Mouse (Mus musculus): ENCODE results near the gene Ramp3. TPM values are rescaled to one million over a fixed set of nuclear protein-coding genes. Genes with fewer than 3 reads are reported as not detected.

Ramp3 gene
- total and polyA plus RNA-seq, 2 experiments: 0.09 TPM

- Histone ChIP-seq H3K4me1 (ENCODE audit: control insufficient read depth, insufficient read depth, low read length) (no peaks in the 10 kb centered on the region), H3K27ac (replicated peaks; ENCODE audit: insufficient read depth, low read depth, low read length) (no peak overlapping the region), H3K4me3 (ENCODE audit: insufficient read depth, low read depth, low read length) (no peak overlapping the region), H3K9ac (ENCODE audit: low read depth, low read length) (no peak overlapping the region), H3K36me3 (ENCODE audit: control insufficient read depth, insufficient read depth, low read length) (no peaks in the 10 kb centered on the region), H3K27me3 (ENCODE audit: control insufficient read depth, insufficient read depth, low read length) (no peaks in the 10 kb centered on the region), H3K79me2 (ENCODE audit: control insufficient read depth, insufficient read depth, low read length) (no peaks in the 10 kb centered on the region)
- TF ChIP-seq POLR2A (IDR thresholded peaks at IDR 0.05; ENCODE audit: extremely low read depth, insufficient read depth, low read length) (no peak), CTCF (IDR thresholded peaks at IDR 0.05; ENCODE audit: low read depth, low read length) (no peak)
- 71% methylated on average over 3 of the region's 3 CpGs for WGBS
- DNase-seq (ENCODE audit: extremely low read depth, low read depth, low spot score): no peak
These were observed 30.6 kb downstream of the Ramp3 start for GRCm38 (mm10) chr11:6688888-6689287.

- no peaks in the 10 kb centered on the region for H3K79me2 ChIP-seq (ENCODE audit: control insufficient read depth, insufficient read depth, low read length)
- no peak for DNase-seq (ENCODE audit: extremely low read depth, low read depth, low spot score)
- H3K36me3 ChIP-seq (ENCODE audit: control insufficient read depth, insufficient read depth, low read length): no peaks in the 10 kb centered on the region
- WGBS: 68% methylated on average over 6 of the region's 6 CpGs
- TF ChIP-seq CTCF (IDR thresholded peaks at IDR 0.05; ENCODE audit: low read depth, low read length): no peak
- TF ChIP-seq POLR2A (IDR thresholded peaks at IDR 0.05; ENCODE audit: extremely low read depth, insufficient read depth, low read length): no peak
- no peak overlapping the region for H3K27ac ChIP-seq (replicated peaks; ENCODE audit: insufficient read depth, low read depth, low read length)
- H3K4me3 ChIP-seq (ENCODE audit: insufficient read depth, low read depth, low read length): no peak overlapping the region
- no peaks in the 10 kb centered on the region for H3K4me1 ChIP-seq (ENCODE audit: control insufficient read depth, insufficient read depth, low read length)
- no peaks in the 10 kb centered on the region; the same call in 1 of the 2 replicates for H3K27me3 ChIP-seq (ENCODE audit: control insufficient read depth, insufficient read depth, low read length)
- no peak overlapping the region for H3K9ac ChIP-seq (ENCODE audit: low read depth, low read length)
These were observed 34.0 kb downstream of the Ramp3 start for GRCm38 (mm10) chr11:6692341-6692740.

- Histone ChIP-seq H3K36me3 (ENCODE audit: control insufficient read depth, insufficient read depth, low read length) (no peaks in the 10 kb centered on the region), H3K79me2 (ENCODE audit: control insufficient read depth, insufficient read depth, low read length) (no peaks in the 10 kb centered on the region), H3K27ac (replicated peaks; ENCODE audit: insufficient read depth, low read depth, low read length) (no peak overlapping the region), H3K9ac (ENCODE audit: low read depth, low read length) (no peak overlapping the region), H3K4me1 (ENCODE audit: control insufficient read depth, insufficient read depth, low read length) (no peaks in the 10 kb centered on the region), H3K4me3 (ENCODE audit: insufficient read depth, low read depth, low read length) (no peak overlapping the region), H3K27me3 (ENCODE audit: control insufficient read depth, insufficient read depth, low read length) (no peaks in the 10 kb centered on the region; the same call in 1 of the 2 replicates)
- DNase-seq (ENCODE audit: extremely low read depth, low read depth, low spot score): no peak
- no peak for TF ChIP-seq POLR2A (IDR thresholded peaks at IDR 0.05; ENCODE audit: extremely low read depth, insufficient read depth, low read length)
- no peak for TF ChIP-seq CTCF (IDR thresholded peaks at IDR 0.05; ENCODE audit: low read depth, low read length)
- 93% methylated on average over 10 of the region's 10 CpGs for WGBS
These were observed 35.8 kb downstream of the Ramp3 start for GRCm38 (mm10) chr11:6694114-6694513.

GRCm38 (mm10) chr11:6695176-6695575 lies 36.9 kb downstream of the Ramp3 start:
- H3K36me3 ChIP-seq (ENCODE audit: control insufficient read depth, insufficient read depth, low read length): no peaks in the 10 kb centered on the region
- DNase-seq (ENCODE audit: extremely low read depth, low read depth, low spot score): no peak
- H3K4me3 ChIP-seq (ENCODE audit: insufficient read depth, low read depth, low read length): no peak overlapping the region
- H3K4me1 ChIP-seq (ENCODE audit: control insufficient read depth, insufficient read depth, low read length): no peaks in the 10 kb centered on the region
- H3K27ac ChIP-seq (replicated peaks; ENCODE audit: insufficient read depth, low read depth, low read length): no peak overlapping the region
- peaks cover 2% of the 10 kb centered on the region; the same call in 1 of the 2 replicates for H3K27me3 ChIP-seq (ENCODE audit: control insufficient read depth, insufficient read depth, low read length)
- TF ChIP-seq CTCF (IDR thresholded peaks at IDR 0.05; ENCODE audit: low read depth, low read length) (no peak), POLR2A (IDR thresholded peaks at IDR 0.05; ENCODE audit: extremely low read depth, insufficient read depth, low read length) (no peak)
- no peaks in the 10 kb centered on the region for H3K79me2 ChIP-seq (ENCODE audit: control insufficient read depth, insufficient read depth, low read length)
- WGBS: 53% methylated on average over 12 of the region's 12 CpGs
- no peak overlapping the region for H3K9ac ChIP-seq (ENCODE audit: low read depth, low read length)

GRCm38 (mm10) chr11:6696551-6696950 lies 38.2 kb downstream of the Ramp3 start:
- no peak for DNase-seq (ENCODE audit: extremely low read depth, low read depth, low spot score)
- no peaks in the 10 kb centered on the region for H3K4me1 ChIP-seq (ENCODE audit: control insufficient read depth, insufficient read depth, low read length)
- 51% methylated on average over 8 of the region's 8 CpGs for WGBS
- no peak overlapping the region for H3K4me3 ChIP-seq (ENCODE audit: insufficient read depth, low read depth, low read length)
- no peak overlapping the region for H3K27ac ChIP-seq (replicated peaks; ENCODE audit: insufficient read depth, low read depth, low read length)
- TF ChIP-seq CTCF (IDR thresholded peaks at IDR 0.05; ENCODE audit: low read depth, low read length) (no peak), POLR2A (IDR thresholded peaks at IDR 0.05; ENCODE audit: extremely low read depth, insufficient read depth, low read length) (no peak)
- H3K27me3 ChIP-seq (ENCODE audit: control insufficient read depth, insufficient read depth, low read length): peaks cover 2% of the 10 kb centered on the region; the same call in 1 of the 2 replicates
- no peaks in the 10 kb centered on the region for H3K79me2 ChIP-seq (ENCODE audit: control insufficient read depth, insufficient read depth, low read length)
- H3K36me3 ChIP-seq (ENCODE audit: control insufficient read depth, insufficient read depth, low read length): no peaks in the 10 kb centered on the region
- no peak overlapping the region for H3K9ac ChIP-seq (ENCODE audit: low read depth, low read length)

- no peak overlapping the region for H3K4me3 ChIP-seq (ENCODE audit: insufficient read depth, low read depth, low read length)
- DNase-seq (ENCODE audit: extremely low read depth, low read depth, low spot score): no peak
- H3K36me3 ChIP-seq (ENCODE audit: control insufficient read depth, insufficient read depth, low read length): no peaks in the 10 kb centered on the region
- TF ChIP-seq POLR2A (IDR thresholded peaks at IDR 0.05; ENCODE audit: extremely low read depth, insufficient read depth, low read length): no peak
- H3K79me2 ChIP-seq (ENCODE audit: control insufficient read depth, insufficient read depth, low read length): no peaks in the 10 kb centered on the region
- no peak overlapping the region for H3K27ac ChIP-seq (replicated peaks; ENCODE audit: insufficient read depth, low read depth, low read length)
- H3K27me3 ChIP-seq (ENCODE audit: control insufficient read depth, insufficient read depth, low read length): peaks cover 2% of the 10 kb centered on the region; the same call in 1 of the 2 replicates
- no peaks in the 10 kb centered on the region for H3K4me1 ChIP-seq (ENCODE audit: control insufficient read depth, insufficient read depth, low read length)
- H3K9ac ChIP-seq (ENCODE audit: low read depth, low read length): no peak overlapping the region
- WGBS: 85% methylated on average over 10 of the region's 10 CpGs
These were observed 39.4 kb downstream of the Ramp3 start for GRCm38 (mm10) chr11:6697751-6698150.

All from liver, adult 2 months (tissue).